Mouse (Mus musculus) embryonic facial prominence, embryonic 10.5 days (tissue): ENCODE results near the gene Shisa8. TPM values are rescaled to one million over a fixed set of nuclear protein-coding genes. Genes with fewer than 3 reads are reported as not detected.

Source experiments
- DNase-seq: peaks from one replicate; pipeline ENCODE4 v3.0.0-alpha.2; 2017; ENCODE audit warnings: low spot score
- H3K27ac ChIP-seq: fragments of 300-500 bp; sonication (generic); replicated peaks from 2 replicates; pipeline ENCODE4 v1.5.1; 2016; ENCODE audit warnings: mild to moderate bottlenecking
- H3K27me3 ChIP-seq: fragments of 300-500 bp; sonication (generic); replicated peaks from 2 replicates; pipeline ENCODE4 v1.6.1; 2016; ENCODE audit warnings: low read depth, mild to moderate bottlenecking; ENCODE audit not compliant: poor library complexity, severe bottlenecking
- H3K36me3 ChIP-seq: fragments of 300-500 bp; sonication (generic); replicated peaks from 2 replicates; pipeline ENCODE4 v1.6.1; 2016; ENCODE audit warnings: mild to moderate bottlenecking, moderate library complexity
- H3K4me1 ChIP-seq: fragments of 300-500 bp; sonication (generic); 2 replicates; pipeline ENCODE4 v1.6.1; 2016
- H3K4me3 ChIP-seq: fragments of 300-500 bp; sonication (generic); 2 replicates; pipeline ENCODE4 v1.5.1; 2016; ENCODE audit warnings: mild to moderate bottlenecking, moderate library complexity
- H3K9me3 ChIP-seq: fragments of 300-500 bp; sonication (generic); 2 replicates; pipeline ENCODE4 v1.6.1; 2016; ENCODE audit warnings: mild to moderate bottlenecking
- WGBS: fragments of 180-500 bp; shearing (Covaris S2); methylation state at CpG from one replicate; pipeline ENCODE4 v1.1.7; 2016; 5-methylcytosine and 5-hydroxymethylcytosine counted together
- polyA plus RNA-seq: library from polyadenylated mRNA; unstranded; fragments of >200 nt; fragmentation: Nextera tagmentation; extraction: Ambion mirVana; gene quantifications from 2 replicates; pipeline ENCODE4 v1.2.1, GENCODE M21; 2016

Shisa8 gene
- polyA plus RNA-seq, 1 experiment from 2014 or later: 0.35 TPM

DNA sequence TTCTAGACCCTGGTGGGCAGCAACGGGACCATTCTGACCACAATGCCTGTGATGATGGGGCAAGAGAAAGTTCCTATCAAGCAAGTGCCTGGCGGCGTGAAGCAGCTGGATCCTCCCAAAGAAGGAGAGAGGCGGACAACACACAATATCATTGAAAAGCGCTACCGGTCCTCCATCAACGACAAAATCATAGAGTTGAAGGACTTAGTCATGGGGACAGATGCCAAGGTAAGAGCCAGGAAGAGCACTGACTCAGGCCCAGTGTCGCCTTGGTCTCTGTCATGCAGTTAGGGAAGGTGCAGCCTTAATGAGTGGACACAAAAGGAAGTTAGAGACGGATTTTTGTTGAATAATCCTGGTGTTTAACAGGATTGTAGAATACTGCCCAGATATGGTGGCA, 37.5 kb downstream of the Shisa8 start:
- Histone ChIP-seq H3K4me3 (no peak overlapping the region), H3K36me3 (peaks cover 100% of the 10 kb centered on the region), H3K27me3 (no peaks in the 10 kb centered on the region), H3K27ac (no peak overlapping the region), H3K4me1 (no peaks in the 10 kb centered on the region), H3K9me3 (peaks cover 4% of the 10 kb centered on the region; the same call in 1 of the 2 replicates)
- DNase-seq: no peak
- WGBS: 98% methylated on average over 9 of the region's 9 CpGs

DNA sequence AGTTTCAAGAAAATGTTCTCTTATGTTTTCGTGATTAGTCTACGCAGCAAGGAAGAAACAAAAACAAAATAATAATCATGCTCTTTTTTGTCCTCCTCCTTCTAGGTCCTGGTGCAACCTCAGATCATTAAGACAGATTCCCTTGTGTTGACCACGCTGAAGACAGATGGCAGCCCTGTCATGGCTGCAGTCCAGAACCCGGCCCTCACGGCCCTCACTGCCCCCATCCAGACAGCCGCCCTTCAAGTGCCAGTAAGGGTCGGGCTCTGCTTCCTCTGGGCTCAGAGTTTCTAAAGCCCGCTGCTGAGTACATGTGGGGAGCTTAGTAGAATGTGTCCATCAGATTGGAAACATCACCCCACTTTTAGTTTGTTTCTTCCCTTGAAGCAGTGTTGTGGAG, 40.0 kb downstream of the Shisa8 start:
- peaks cover 85% of the 10 kb centered on the region for H3K36me3 ChIP-seq
- WGBS: 89% methylated on average over 8 of the region's 8 CpGs
- no peaks in the 10 kb centered on the region for H3K27me3 ChIP-seq
- no peak overlapping the region for H3K4me3 ChIP-seq
- peaks cover 10% of the 10 kb centered on the region for H3K4me1 ChIP-seq
- no peak for DNase-seq
- H3K27ac ChIP-seq: no peak overlapping the region
- H3K9me3 ChIP-seq: no peaks in the 10 kb centered on the region

GRCm38 (mm10) chr15:82170437-82171377, 41.9 kb downstream of the Shisa8 start:
- WGBS: 91% methylated on average over 36 of the region's 36 CpGs
- no peak for DNase-seq
- Histone ChIP-seq H3K4me3 (no peak overlapping the region), H3K4me1 (peaks cover 29% of the 10 kb centered on the region), H3K36me3 (peaks cover 65% of the 10 kb centered on the region), H3K9me3 (no peaks in the 10 kb centered on the region), H3K27me3 (no peaks in the 10 kb centered on the region), H3K27ac (no peak overlapping the region)

GRCm38 (mm10) chr15:82169671-82170070, 42.9 kb downstream of the Shisa8 start:
- Histone ChIP-seq H3K27ac (no peak overlapping the region), H3K4me3 (no peak overlapping the region), H3K36me3 (peaks cover 55% of the 10 kb centered on the region), H3K9me3 (no peaks in the 10 kb centered on the region), H3K27me3 (no peaks in the 10 kb centered on the region), H3K4me1 (peaks cover 33% of the 10 kb centered on the region)
- no peak for DNase-seq
- 86% methylated on average over 5 of the region's 5 CpGs for WGBS

DNA sequence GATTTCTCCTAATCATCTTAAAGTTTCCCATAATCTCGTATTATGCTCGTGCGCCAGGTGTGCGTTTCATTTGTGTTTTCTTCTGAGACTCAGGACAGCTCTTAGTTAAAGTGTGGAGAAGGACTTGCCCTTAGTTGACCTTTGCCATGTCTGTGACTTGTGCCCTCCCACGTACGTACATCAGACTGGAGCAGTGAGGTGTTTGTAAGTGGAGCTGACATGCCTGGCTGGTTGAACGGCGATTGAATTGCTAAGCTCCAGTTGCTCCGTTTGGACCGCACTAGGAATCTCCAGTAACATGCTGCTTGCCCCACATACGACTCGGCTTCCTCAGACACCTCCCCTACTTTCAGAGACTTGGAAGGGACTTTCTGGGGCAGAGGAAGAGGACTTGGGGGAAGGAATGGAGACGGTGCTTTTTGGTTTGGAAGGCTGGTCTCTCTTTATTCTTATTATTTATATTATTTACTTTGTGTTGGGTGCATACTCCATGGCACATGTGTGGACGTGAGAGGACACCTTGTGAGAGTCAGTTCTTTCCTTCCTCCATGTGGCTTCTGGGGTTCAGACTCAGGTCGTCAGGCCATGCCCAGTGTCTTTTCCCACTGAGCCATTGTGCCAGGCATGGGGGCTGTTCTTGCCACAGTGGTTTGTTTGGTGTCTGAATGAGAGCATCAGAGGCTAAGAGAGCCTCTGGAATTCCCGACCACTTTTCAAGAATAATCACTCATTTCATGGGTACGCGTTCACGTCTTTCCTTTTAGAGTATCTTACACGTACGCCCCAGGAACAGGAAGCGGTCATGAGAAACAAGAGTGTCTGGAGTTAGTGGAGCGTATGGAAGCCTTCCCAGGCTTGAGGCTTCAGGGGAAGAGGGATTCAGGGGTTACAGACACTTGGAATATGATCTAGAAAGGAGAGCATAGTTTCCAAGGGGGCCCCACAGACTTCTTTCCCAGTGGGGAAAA, 45.1 kb downstream of the Shisa8 start:
- H3K27ac ChIP-seq: peak overlapping the region; percentile 51
- 70% methylated on average over 23 of the region's 23 CpGs for WGBS
- H3K27me3 ChIP-seq: no peaks in the 10 kb centered on the region
- DNase-seq: no peak
- no peak overlapping the region for H3K4me3 ChIP-seq
- H3K9me3 ChIP-seq: no peaks in the 10 kb centered on the region
- peaks cover 49% of the 10 kb centered on the region for H3K4me1 ChIP-seq
- H3K36me3 ChIP-seq: peaks cover 33% of the 10 kb centered on the region

DNA sequence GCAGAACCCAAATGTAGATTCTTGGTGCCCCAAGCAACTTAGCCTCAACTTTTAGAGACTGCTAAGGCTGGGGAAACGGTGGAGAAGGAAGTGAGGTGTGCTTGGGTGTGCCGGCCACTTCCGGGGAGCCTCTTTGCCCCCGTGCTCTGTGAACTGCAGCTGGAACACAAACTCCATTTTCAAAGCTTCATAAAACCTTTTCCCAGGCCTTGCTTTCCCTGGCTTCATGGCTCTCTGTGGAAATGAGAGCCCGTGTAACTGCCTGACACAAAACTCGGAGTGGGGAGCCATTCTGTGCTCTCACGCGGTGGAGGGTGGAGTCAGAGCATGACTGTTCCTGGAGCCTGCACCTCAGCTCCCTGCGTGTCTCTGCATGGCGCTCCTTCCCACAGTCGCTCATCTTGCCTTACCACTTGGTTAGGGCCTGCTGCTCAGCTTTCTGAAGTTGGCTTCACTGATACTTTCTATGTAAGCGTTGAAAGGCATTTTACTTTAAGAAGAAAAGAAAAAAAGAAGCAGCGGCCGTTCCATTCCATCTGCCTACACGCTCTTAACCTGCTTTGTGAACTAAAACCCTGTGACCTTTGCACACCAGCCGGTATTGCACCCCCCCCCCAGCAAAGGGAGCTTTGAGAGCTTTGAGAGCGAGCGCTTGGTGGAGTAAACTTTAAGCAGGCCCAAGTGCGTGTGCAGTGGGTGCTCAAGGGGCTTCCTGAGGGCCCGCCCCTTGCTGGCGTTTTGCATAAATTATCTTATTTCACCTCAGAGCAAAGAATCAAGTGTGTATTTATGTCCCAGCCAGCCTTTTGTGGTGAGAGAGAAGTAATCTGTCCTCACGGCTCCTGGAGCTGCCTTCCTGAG, 46.1 kb downstream of the Shisa8 start:
- H3K9me3 ChIP-seq: no peaks in the 10 kb centered on the region
- H3K27me3 ChIP-seq: no peaks in the 10 kb centered on the region
- H3K4me1 ChIP-seq: peaks cover 51% of the 10 kb centered on the region
- H3K27ac ChIP-seq: peak overlapping the region; percentile 51
- peaks cover 23% of the 10 kb centered on the region for H3K36me3 ChIP-seq
- H3K4me3 ChIP-seq: no peak overlapping the region
- 70% methylated on average over 22 of the region's 22 CpGs for WGBS
- DNase-seq: no peak

DNA sequence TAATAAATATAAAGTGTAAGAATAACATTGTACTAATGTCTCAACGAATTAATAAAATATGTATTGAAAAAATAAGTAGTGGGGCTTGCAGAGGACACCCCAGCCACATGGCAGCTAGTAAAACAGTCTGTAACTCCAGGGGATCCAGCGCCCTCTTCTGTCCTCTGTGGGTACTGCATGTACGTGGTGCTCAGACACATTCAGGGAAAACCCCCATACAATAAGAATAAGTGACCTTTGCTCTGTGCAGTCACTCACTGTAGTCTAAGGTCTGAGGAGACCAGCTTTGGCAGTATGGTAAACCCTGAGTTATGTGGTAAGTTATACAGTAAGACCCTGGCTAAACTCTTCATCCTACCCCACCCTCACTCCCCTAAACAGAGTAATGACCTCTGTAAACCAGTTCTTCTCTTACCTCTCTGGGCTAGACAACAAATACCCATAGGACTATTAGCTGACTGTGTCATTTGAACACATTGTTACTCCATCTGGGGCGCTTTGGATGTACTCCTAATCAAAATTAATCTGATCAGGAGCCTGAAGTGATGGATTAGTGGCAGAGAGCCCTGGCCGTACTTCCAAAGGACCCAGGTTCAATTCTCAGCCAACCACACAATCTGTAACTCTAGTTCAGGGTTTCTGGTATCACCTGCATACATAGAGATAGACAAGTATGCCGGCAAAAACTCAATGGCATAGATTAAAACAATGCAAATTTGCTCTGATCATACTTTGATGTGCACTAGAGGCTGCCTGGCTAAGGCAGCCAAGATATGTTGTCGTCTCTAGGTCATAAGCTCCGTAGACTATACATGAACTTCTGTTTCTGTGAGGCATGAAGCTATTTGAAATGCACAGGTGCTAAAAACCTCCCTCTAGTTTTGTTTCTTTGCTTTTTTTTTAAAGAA, 47.0 kb downstream of the Shisa8 start:
- no peaks in the 10 kb centered on the region for H3K27me3 ChIP-seq
- H3K4me3 ChIP-seq: no peak overlapping the region
- 61% methylated on average over 8 of the region's 8 CpGs for WGBS
- H3K4me1 ChIP-seq: peaks cover 60% of the 10 kb centered on the region
- DNase-seq: peak; percentile 77
- peak overlapping the region; percentile 51; the same call in 1 of the 2 replicates for H3K27ac ChIP-seq
- H3K36me3 ChIP-seq: peaks cover 14% of the 10 kb centered on the region
- no peaks in the 10 kb centered on the region for H3K9me3 ChIP-seq

DNA sequence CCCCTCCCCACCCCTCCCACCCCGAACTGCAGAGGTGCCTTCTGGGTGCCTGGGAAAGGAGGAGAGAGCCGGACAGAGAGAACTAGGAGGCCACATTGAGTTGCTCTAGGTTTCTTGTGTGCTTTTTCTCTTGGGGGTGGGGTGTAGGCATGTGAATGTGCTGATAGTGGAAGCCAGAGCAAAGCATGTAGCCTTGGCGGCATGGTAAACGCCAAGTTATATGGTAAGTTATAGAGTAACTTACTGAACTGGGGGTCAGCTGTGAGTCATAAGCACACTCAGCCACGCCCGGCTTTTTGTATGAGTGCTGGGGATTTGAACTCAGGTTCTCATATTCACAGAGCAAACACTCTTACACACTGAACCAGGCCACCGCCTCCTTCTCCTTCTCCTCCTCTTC, 48.1 kb downstream of the Shisa8 start:
- 79% methylated on average over 7 of the region's 7 CpGs for WGBS
- H3K27ac ChIP-seq: peak overlapping the region; percentile 2; the same call in 1 of the 2 replicates

GRCm38 (mm10) chr15:82164061-82164399, 48.6 kb downstream of the Shisa8 start:
- Histone ChIP-seq H3K4me1 (peaks cover 74% of the 10 kb centered on the region), H3K27ac (peak overlapping the region; percentile 2), H3K27me3 (no peaks in the 10 kb centered on the region), H3K36me3 (no peaks in the 10 kb centered on the region; the same call in 1 of the 2 replicates), H3K9me3 (no peaks in the 10 kb centered on the region), H3K4me3 (no peak overlapping the region)
- WGBS: 64% methylated on average over 4 of the region's 4 CpGs
- no peak for DNase-seq

More for the DNA sequence above, 48.1 kb downstream of the Shisa8 start:
- DNase-seq: no peak
- no peaks in the 10 kb centered on the region for H3K9me3 ChIP-seq
- no peaks in the 10 kb centered on the region for H3K27me3 ChIP-seq
- no peak overlapping the region for H3K4me3 ChIP-seq
- peaks cover 69% of the 10 kb centered on the region for H3K4me1 ChIP-seq
- peaks cover 4% of the 10 kb centered on the region; the same call in 1 of the 2 replicates for H3K36me3 ChIP-seq

DNA sequence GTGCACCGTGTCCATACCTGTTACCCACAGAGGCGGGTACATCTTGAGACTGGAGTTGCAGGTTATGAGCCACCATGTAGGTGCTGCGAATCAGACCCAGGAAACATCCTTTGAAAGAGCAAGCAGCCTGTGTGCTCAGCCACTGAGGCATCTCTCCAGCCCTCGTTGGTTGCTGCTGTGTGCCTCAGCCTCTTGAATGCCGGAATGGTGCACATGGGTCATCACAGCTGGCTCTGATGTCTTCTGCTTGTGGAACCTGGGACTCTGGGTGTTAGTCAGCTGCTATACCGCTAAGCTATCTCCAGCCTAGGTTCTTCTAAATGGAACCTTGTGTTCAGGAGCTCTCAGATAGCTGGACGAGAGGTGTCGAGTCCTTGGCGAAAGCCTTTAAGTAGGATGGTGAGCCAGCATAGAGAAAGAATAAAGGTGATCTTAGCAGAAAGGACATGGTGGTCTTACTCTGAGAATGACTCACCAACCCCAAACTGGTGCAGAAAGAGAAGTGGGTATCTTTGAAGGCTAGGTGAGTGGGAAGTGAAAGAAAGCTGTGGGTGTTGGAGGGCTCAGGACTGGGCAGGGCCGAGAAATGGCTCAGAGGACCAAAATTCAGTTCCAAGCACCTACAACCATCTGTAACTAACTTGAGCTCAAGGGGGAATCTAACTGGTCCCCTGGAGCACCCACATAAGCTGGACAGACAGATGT, 49.1 kb downstream of the Shisa8 start:
- WGBS: 88% methylated on average over 10 of the region's 10 CpGs
- no peaks in the 10 kb centered on the region for H3K27me3 ChIP-seq
- DNase-seq: no peak
- H3K4me1 ChIP-seq: peaks cover 78% of the 10 kb centered on the region
- H3K36me3 ChIP-seq: peaks cover 3% of the 10 kb centered on the region; the same call in 1 of the 2 replicates
- H3K27ac ChIP-seq: peak overlapping the region; percentile 2
- H3K4me3 ChIP-seq: no peak overlapping the region
- H3K9me3 ChIP-seq: no peaks in the 10 kb centered on the region
